Mouse (Mus musculus) liver, postnatal 0 days (tissue): ENCODE measurements around the gene Trem2. TPM values are rescaled to one million over a fixed set of nuclear protein-coding genes. Genes with fewer than 3 reads are reported as not detected.

ENCODE experiments used
- ATAC-seq: fragments of 200-750 bp; cut with Nextera tagmentation; 2 replicates; pipeline ENCODE4 v1.8.0; 2017; ENCODE audit warnings: mild to moderate bottlenecking, moderate library complexity
- DNase-seq: peaks from one replicate; pipeline ENCODE4 v3.0.0-alpha.2; 2016
- H3K27ac ChIP-seq: fragments of 300-500 bp; sonication (generic); 2 replicates; pipeline ENCODE4 v1.5.1; 2014; ENCODE audit warnings: antibody characterized with exemption, moderate library complexity, mild to moderate bottlenecking, low read depth
- H3K27me3 ChIP-seq: fragments of 300-500 bp; sonication (generic); 2 replicates; pipeline ENCODE4 v1.6.1; 2014; ENCODE audit warnings: low read length, control low read depth, mixed read lengths; ENCODE audit not compliant: insufficient read depth
- H3K36me3 ChIP-seq: fragments of 300-500 bp; sonication (generic); replicated peaks from 2 replicates; pipeline ENCODE4 v1.6.1; 2014; ENCODE audit warnings: mild to moderate bottlenecking, control low read depth, low read length, moderate library complexity, mixed read lengths; ENCODE audit not compliant: insufficient read depth
- H3K4me1 ChIP-seq: fragments of 300-500 bp; sonication (generic); 2 replicates; pipeline ENCODE4 v1.6.1; 2014; ENCODE audit warnings: antibody characterized with exemption, mild to moderate bottlenecking, control low read depth; ENCODE audit not compliant: insufficient read depth
- H3K4me2 ChIP-seq: fragments of 300-500 bp; sonication (generic); 2 replicates; pipeline ENCODE4 v1.6.1; 2014; ENCODE audit warnings: low read depth, mild to moderate bottlenecking, low read length, moderate library complexity, mixed read lengths
- H3K4me3 ChIP-seq: fragments of 300-500 bp; sonication (generic); 2 replicates; pipeline ENCODE4 v1.5.1; 2014; ENCODE audit warnings: low read depth, low read length
- H3K9ac ChIP-seq: fragments of 300-500 bp; sonication (generic); replicated peaks from 2 replicates; pipeline ENCODE4 v1.6.1; 2014; ENCODE audit warnings: mild to moderate bottlenecking, moderate library complexity
- H3K9me3 ChIP-seq: fragments of 300-500 bp; sonication (generic); 2 replicates; pipeline ENCODE4 v1.6.1; 2016; ENCODE audit warnings: mild to moderate bottlenecking, control low read depth, low read length, mixed read lengths
- CTCF ChIP-seq: sonication (generic); IDR thresholded peaks from 2 replicates; pipeline ENCODE4 v1.5.1; 2016; ENCODE audit warnings: antibody characterized with exemption, low read depth
- EP300 ChIP-seq: IDR thresholded peaks from 2 replicates; pipeline ENCODE4 v1.6.1; 2016; ENCODE audit warnings: antibody characterized with exemption, low read depth, mild to moderate bottlenecking
- WGBS: fragments of 180-500 bp; shearing (Covaris S2); extraction: QIAGEN DNeasy Blood & Tissue Kit; methylation state at CpG from one replicate; pipeline ENCODE4 v1.1.7; 2014; ENCODE audit not compliant: insufficient replicate concordance; 5-methylcytosine and 5-hydroxymethylcytosine counted together
- polyA plus RNA-seq: library from polyadenylated mRNA; unstranded; fragments of >200 nt; fragmentation: Nextera tagmentation; extraction: Ambion mirVana; gene quantifications from 2 replicates; pipeline ENCODE4 v1.2.1, GENCODE M21; 2015

The Trem2 gene
- 5.6 and 6.3 TPM in 2 replicates for polyA plus RNA-seq

- Histone ChIP-seq H3K27me3 (no peaks in the 10 kb centered on the region), H3K4me2 (no peak within 1 kb of the TSS), H3K4me1 (no peaks in the 10 kb centered on the region), H3K4me3 (no peak within 1 kb of the TSS), H3K36me3 (no peaks in the 10 kb centered on the region), H3K9me3 (no peaks in the 10 kb centered on the region), H3K9ac (no peak within 1 kb of the TSS), H3K27ac (no peak within 1 kb of the TSS)
- TF ChIP-seq CTCF = no peak
- TF ChIP-seq EP300 = no peak
- DNase-seq (no peak), ATAC-seq (no peak)
- 67% methylated on average over 5 of the region's 5 CpGs for WGBS
Measured at GRCm38 (mm10) chr17:48346231-48346630, at the start of gene Trem2. Trem2 (plus strand) TSS chr17:48346401.

GRCm38 (mm10) chr17:48299203-48299602 lies 47.0 kb upstream of the Trem2 start, which contains the start of gene Treml2:
Treml2 (plus strand) TSS chr17:48299498.
- TF ChIP-seq EP300 (peak; percentile 43; the same call in 1 of the 2 replicates), CTCF (no peak)
- peaks cover 31% of the 10 kb centered on the region for H3K4me1 ChIP-seq
- no peaks in the 10 kb centered on the region for H3K27me3 ChIP-seq
- ATAC-seq = peak; percentile 80
- peak; percentile 58 for DNase-seq
- H3K4me3 ChIP-seq = peak within 1 kb of the TSS; percentile 61
- no peaks in the 10 kb centered on the region for H3K9me3 ChIP-seq
- H3K36me3 ChIP-seq = peaks cover 5% of the 10 kb centered on the region; the same call in 1 of the 2 replicates
- peak within 1 kb of the TSS; percentile 80 for H3K4me2 ChIP-seq
- H3K9ac ChIP-seq = peak within 1 kb of the TSS; percentile 67
- peak within 1 kb of the TSS; percentile 91 for H3K27ac ChIP-seq
- 12% methylated on average over 2 of the region's 4 CpGs for WGBS

- 21% methylated on average over 7 of the region's 7 CpGs for WGBS
- Histone ChIP-seq H3K4me3 (peak overlapping the region; percentile 61), H3K36me3 (peaks cover 5% of the 10 kb centered on the region; the same call in 1 of the 2 replicates), H3K27me3 (no peaks in the 10 kb centered on the region), H3K4me2 (peak overlapping the region; percentile 80), H3K9me3 (no peaks in the 10 kb centered on the region), H3K4me1 (peaks cover 31% of the 10 kb centered on the region), H3K27ac (peak overlapping the region; percentile 91), H3K9ac (peak overlapping the region; percentile 67)
- ATAC-seq (peak; percentile 21; the same call in 1 of the 2 replicates), DNase-seq (no peak)
- TF ChIP-seq CTCF (no peak), EP300 (no peak)
Measured at GRCm38 (mm10) chr17:48299756-48300155, 46.4 kb upstream of the Trem2 start.

- Histone ChIP-seq H3K27ac (peak overlapping the region; percentile 91), H3K9ac (peak overlapping the region; percentile 67), H3K4me1 (peaks cover 31% of the 10 kb centered on the region), H3K27me3 (no peaks in the 10 kb centered on the region), H3K4me2 (peak overlapping the region; percentile 80), H3K9me3 (no peaks in the 10 kb centered on the region), H3K4me3 (peak overlapping the region; percentile 61), H3K36me3 (peaks cover 5% of the 10 kb centered on the region; the same call in 1 of the 2 replicates)
- TF ChIP-seq EP300 (no peak), CTCF (peak; percentile 41)
- DNase-seq (peak; percentile 74), ATAC-seq (peak; percentile 69)
- 26% methylated on average over 7 of the region's 7 CpGs for WGBS
Measured at GRCm38 (mm10) chr17:48300199-48300598, 46.0 kb upstream of the Trem2 start.

- DNase-seq (peak; percentile 50), ATAC-seq (peak; percentile 57)
- TF ChIP-seq EP300 (no peak; the same call in 1 of the 2 replicates), CTCF (no peak)
- Histone ChIP-seq H3K27me3 (no peaks in the 10 kb centered on the region), H3K27ac (peak overlapping the region; percentile 91), H3K9me3 (no peaks in the 10 kb centered on the region), H3K4me3 (peak overlapping the region; percentile 61), H3K4me2 (peak overlapping the region; percentile 80), H3K9ac (peak overlapping the region; percentile 67), H3K36me3 (peaks cover 5% of the 10 kb centered on the region; the same call in 1 of the 2 replicates), H3K4me1 (peaks cover 31% of the 10 kb centered on the region)
- WGBS = 24% methylated on average over 9 of the region's 9 CpGs
Measured at GRCm38 (mm10) chr17:48300861-48301260, 45.3 kb upstream of the Trem2 start.

- WGBS = 67% methylated on average over 5 of the region's 5 CpGs
- Histone ChIP-seq H3K36me3 (peaks cover 5% of the 10 kb centered on the region; the same call in 1 of the 2 replicates), H3K9ac (no peak overlapping the region), H3K4me2 (peak overlapping the region; percentile 80), H3K27ac (peak overlapping the region; percentile 91; the same call in 1 of the 2 replicates), H3K4me1 (peaks cover 31% of the 10 kb centered on the region), H3K27me3 (no peaks in the 10 kb centered on the region), H3K9me3 (no peaks in the 10 kb centered on the region), H3K4me3 (peak overlapping the region; percentile 61)
- TF ChIP-seq EP300 = no peak
- TF ChIP-seq CTCF = no peak
- DNase-seq = no peak
- no peak for ATAC-seq
Measured at GRCm38 (mm10) chr17:48301792-48302191, 44.4 kb upstream of the Trem2 start.
